Mouse (Mus musculus): ENCODE results near the gene Trcg1.

Gene Trcg1

DNA sequence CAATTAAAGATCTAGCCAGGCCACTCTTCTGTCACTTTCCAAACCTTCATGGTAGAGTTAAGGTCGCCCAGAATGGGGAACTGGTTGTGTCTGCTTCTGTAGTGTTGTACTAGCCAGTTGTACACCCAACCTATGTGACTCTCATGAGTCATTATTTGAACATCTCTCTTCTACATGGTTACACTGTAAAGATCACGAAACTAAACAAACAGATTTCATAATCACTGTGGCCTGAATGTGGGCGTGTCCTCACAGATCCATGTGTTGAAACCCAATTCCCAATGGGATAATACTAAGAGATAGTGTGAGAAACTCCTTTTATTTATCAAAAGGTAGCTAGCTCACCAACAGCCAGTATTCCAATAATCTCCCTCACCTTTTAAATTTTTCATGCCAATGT, 59.3 kb downstream of the Trcg1 start:
- DNase-seq (ENCODE audit: low spot score), result no peak

DNA sequence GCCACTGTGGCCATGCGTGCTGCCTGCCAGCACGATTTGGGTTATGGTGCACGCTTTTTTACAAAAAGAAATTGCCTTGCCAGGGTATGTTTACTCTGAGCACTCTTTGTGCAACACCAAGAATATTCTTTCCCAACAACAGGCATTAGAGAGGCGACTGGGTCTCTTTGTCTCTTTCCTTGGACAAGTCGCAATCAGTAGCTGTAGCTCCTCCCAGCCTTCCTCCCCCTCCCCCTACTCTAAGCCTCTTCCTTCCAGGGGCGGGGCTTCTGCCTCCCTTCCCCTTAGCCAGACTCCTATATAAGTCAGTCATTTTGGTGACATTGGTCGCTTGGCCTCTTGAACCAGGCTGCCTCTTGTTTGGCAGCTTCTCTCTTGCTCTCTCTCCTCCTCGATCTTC, 59.9 kb downstream of the Trcg1 start:
- no peak for DNase-seq (ENCODE audit: low spot score)

DNA sequence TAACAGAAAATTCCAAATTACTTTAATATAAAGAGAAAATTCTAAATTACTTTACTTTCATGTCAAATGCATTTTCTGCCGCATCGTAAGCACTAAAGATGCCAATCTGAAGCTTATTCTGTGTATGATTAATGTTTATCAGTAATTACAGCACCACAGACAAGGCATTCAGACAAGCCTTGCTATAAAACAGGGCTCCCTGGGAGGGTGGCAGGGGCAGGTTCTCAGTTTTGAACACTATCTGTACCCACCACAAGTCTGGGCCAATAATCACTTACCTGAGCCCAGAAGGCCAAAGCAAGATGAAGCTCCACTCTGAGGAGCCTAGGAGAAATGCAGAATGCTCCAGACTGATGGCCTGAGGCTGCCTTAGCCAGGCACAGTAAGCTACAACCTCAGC, 61.6 kb downstream of the Trcg1 start:
- no peak for DNase-seq (ENCODE audit: low spot score)
